Mouse (Mus musculus) MEL (cell line): ENCODE results near the gene Syt3. TPM values are rescaled to one million over a fixed set of nuclear protein-coding genes. Genes with fewer than 3 reads are reported as not detected.

Source experiments
- DNase-seq: peaks from one replicate; pipeline ENCODE4 v3.0.0; 2011; ENCODE audit warnings: low read depth, low spot score
- H3K27ac ChIP-seq: 2 replicates; pipeline ENCODE4 v1.5.1; 2012; ENCODE audit warnings: low read depth, mild to moderate bottlenecking, control low read depth, low read length, moderate library complexity; ENCODE audit not compliant: control insufficient read depth
- H3K27me3 ChIP-seq, 2 experiments: fragments of 150-350 bp in 1 of 2; sonication (generic) in 1 of 2; 2 replicates each; pipeline ENCODE4 v1.6.1; 2012; ENCODE audit warnings: low read length in 2 of 2, mild to moderate bottlenecking in 2 of 2, improper control_type of control experiment in 1 of 2, moderate library complexity in 1 of 2; ENCODE audit not compliant: insufficient read depth in 2 of 2, control insufficient read depth in 1 of 2
- H3K36me3 ChIP-seq, 2 experiments: 2 replicates each; pipeline ENCODE4 v1.6.1; 2012 to 2014; ENCODE audit warnings: low read length in 2 of 2, improper control_type of control experiment in 1 of 2, inconsistent platforms in 1 of 2, mild to moderate bottlenecking in 1 of 2; ENCODE audit not compliant: insufficient read depth in 2 of 2, control insufficient read depth in 1 of 2
- H3K4me1 ChIP-seq, 2 experiments: fragments of 150-350 bp in 1 of 2; sonication (generic) in 1 of 2; 2 replicates each; pipeline ENCODE4 v1.6.1; 2012; ENCODE audit warnings: low read length in 2 of 2, improper control_type of control experiment in 1 of 2, mild to moderate bottlenecking in 1 of 2; ENCODE audit not compliant: insufficient read depth in 2 of 2, control insufficient read depth in 1 of 2
- H3K4me3 ChIP-seq, 2 experiments: fragments of 150-350 bp in 1 of 2; sonication (generic) in 1 of 2; 2 replicates each; pipeline ENCODE4 v1.5.1; 2012; ENCODE audit warnings: low read depth in 2 of 2, low read length in 2 of 2, mild to moderate bottlenecking in 2 of 2, moderate library complexity in 2 of 2, control low read depth in 1 of 2, improper control_type of control experiment in 1 of 2; ENCODE audit not compliant: control insufficient read depth in 1 of 2, insufficient read depth in 1 of 2
- H3K79me2 ChIP-seq: 2 replicates; pipeline ENCODE4 v1.6.1; 2012; ENCODE audit warnings: mild to moderate bottlenecking, low read length, moderate library complexity; ENCODE audit not compliant: control insufficient read depth, poor library complexity, insufficient read depth
- H3K9ac ChIP-seq: 2 replicates; pipeline ENCODE4 v1.6.1; 2012; ENCODE audit warnings: low read depth, mild to moderate bottlenecking, control low read depth, low read length, moderate library complexity; ENCODE audit not compliant: control insufficient read depth, poor library complexity, severe bottlenecking
- H3K9me3 ChIP-seq: fragments of 150-350 bp; sonication (generic); replicated peaks from 2 replicates; pipeline ENCODE4 v1.6.1; 2012; ENCODE audit warnings: mild to moderate bottlenecking, low read length, improper control_type of control experiment, moderate library complexity; ENCODE audit not compliant: insufficient read depth
- BHLHE40 ChIP-seq: IDR thresholded peaks from 2 replicates; pipeline ENCODE4 v1.6.1; 2012; ENCODE audit warnings: low read depth, mild to moderate bottlenecking, inconsistent platforms, low read length, improper control_type of control experiment, borderline replicate concordance
- CHD1 ChIP-seq: IDR thresholded peaks from 2 replicates; pipeline ENCODE4 v1.6.1; 2012; ENCODE audit warnings: low read depth, mild to moderate bottlenecking, inconsistent platforms, low read length, improper control_type of control experiment
- CHD2 ChIP-seq: IDR thresholded peaks from 2 replicates; pipeline ENCODE4 v1.6.1; 2011; ENCODE audit warnings: low read length, improper control_type of control experiment
- CTCF ChIP-seq, 3 experiments: IDR thresholded peaks in 2 of 3; conservative IDR thresholded peaks in 1 of 3; 2 replicates each; pipeline ENCODE4 v1.5.1; 2011 to 2012; ENCODE audit warnings: low read length in 3 of 3, low read depth in 2 of 3, mild to moderate bottlenecking in 2 of 3, improper control_type of control experiment in 1 of 3, inconsistent platforms in 1 of 3, mixed read lengths in 1 of 3, moderate library complexity in 1 of 3; ENCODE audit not compliant: control insufficient read depth in 1 of 3, insufficient read depth in 1 of 3, poor library complexity in 1 of 3, severe bottlenecking in 1 of 3
- ETS1 ChIP-seq: IDR thresholded peaks from 2 replicates; pipeline ENCODE4 v1.6.1; 2012; ENCODE audit warnings: low read depth, mild to moderate bottlenecking, inconsistent platforms, low read length, improper control_type of control experiment, moderate library complexity
- KAT2A ChIP-seq: conservative IDR thresholded peaks from 2 replicates; pipeline ENCODE4 v1.6.1; 2012; ENCODE audit warnings: low read depth, low read length, improper control_type of control experiment, inconsistent platforms
- MAZ ChIP-seq: IDR thresholded peaks from 2 replicates; pipeline ENCODE4 v1.6.1; 2012; ENCODE audit warnings: low read depth, mild to moderate bottlenecking, inconsistent platforms, low read length, improper control_type of control experiment
- NRF1 ChIP-seq: IDR thresholded peaks from 2 replicates; pipeline ENCODE4 v1.6.1; 2014; ENCODE audit warnings: low read depth, mild to moderate bottlenecking, inconsistent platforms, low read length, improper control_type of control experiment, moderate library complexity; ENCODE audit not compliant: poor library complexity, insufficient read depth, severe bottlenecking
- RAD21 ChIP-seq: IDR thresholded peaks from 2 replicates; pipeline ENCODE4 v1.6.1; 2011; ENCODE audit warnings: mild to moderate bottlenecking, low read depth, low read length, improper control_type of control experiment
- RCOR1 ChIP-seq: IDR thresholded peaks from 2 replicates; pipeline ENCODE4 v1.6.1; 2012; ENCODE audit warnings: low read depth, mild to moderate bottlenecking, inconsistent platforms, low read length, improper control_type of control experiment
- SIN3A ChIP-seq: IDR thresholded peaks from 2 replicates; pipeline ENCODE4 v1.6.1; 2012; ENCODE audit warnings: low read length, improper control_type of control experiment, inconsistent platforms
- SMC3 ChIP-seq: IDR thresholded peaks from 2 replicates; pipeline ENCODE4 v1.6.1; 2011; ENCODE audit warnings: low read depth, low read length, improper control_type of control experiment
- TCF12 ChIP-seq: IDR thresholded peaks from 2 replicates; pipeline ENCODE4 v1.6.1; 2014; ENCODE audit warnings: low read depth, mild to moderate bottlenecking, inconsistent platforms, low read length, improper control_type of control experiment, moderate library complexity
- USF1 ChIP-seq: IDR thresholded peaks from 2 replicates; pipeline ENCODE4 v1.6.1; 2014; ENCODE audit warnings: low read depth, mild to moderate bottlenecking, inconsistent platforms, low read length, improper control_type of control experiment, moderate library complexity
- ZC3H11A ChIP-seq: IDR thresholded peaks from 2 replicates; pipeline ENCODE4 v1.6.1; 2012; ENCODE audit warnings: low read depth, mild to moderate bottlenecking, inconsistent platforms, low read length, improper control_type of control experiment
- ZKSCAN1 ChIP-seq: IDR thresholded peaks from 2 replicates; pipeline ENCODE4 v1.6.1; 2012; ENCODE audit warnings: low read depth, mild to moderate bottlenecking, inconsistent platforms, low read length, improper control_type of control experiment, moderate library complexity
- ZMIZ1 ChIP-seq: IDR thresholded peaks from 2 replicates; pipeline ENCODE4 v1.6.1; 2012; ENCODE audit warnings: low read depth, mild to moderate bottlenecking, inconsistent platforms, low read length, improper control_type of control experiment, moderate library complexity
- polyA plus RNA-seq, 2 experiments: library from polyadenylated mRNA; stranded (reverse) in 1 of 2; unstranded in 1 of 2; fragments of >175 nt in 1 of 2; fragments of >200 nt in 1 of 2; gene quantifications; 2 replicates each; pipeline versions ENCODE4 v1.2.1 to v1.2.4; 2012; ENCODE audit warnings: low replicate concordance in 2 of 2, low read depth in 1 of 2; ENCODE audit not compliant: insufficient read length in 2 of 2, insufficient read depth in 1 of 2, missing spikeins in 1 of 2
- total RNA-seq: library from RNA; depleted of rRNA; stranded (reverse); fragments of 300-350 nt; gene quantifications from 2 replicates; pipeline ENCODE4 v1.2.3, GENCODE M21; 2012

Gene Syt3
- total and polyA plus RNA-seq, 3 experiments: 0.08 to 0.56 TPM; not detected in 1

DNA sequence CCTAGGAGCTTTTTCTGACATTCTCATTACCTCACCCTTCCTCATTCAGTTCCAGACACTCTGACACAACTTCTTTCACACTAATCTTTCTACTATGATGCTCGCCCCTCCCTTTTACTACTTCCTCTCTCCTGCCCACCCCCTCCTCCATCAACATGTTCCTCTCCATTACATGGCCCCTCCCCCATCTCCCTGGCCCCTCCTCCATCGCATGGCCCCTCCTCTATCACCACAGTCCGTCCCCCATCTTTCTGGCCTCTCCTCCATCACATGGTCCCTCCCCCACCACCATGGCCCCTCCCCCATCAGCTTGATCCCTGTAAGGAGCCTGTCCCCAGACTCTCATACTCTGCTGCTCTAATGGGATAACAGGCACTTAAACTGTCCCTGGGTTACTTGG lies 34.9 kb upstream of the Syt3 start:
- H3K4me3 ChIP-seq: no peak overlapping the region
- H3K79me2 ChIP-seq: no peaks in the 10 kb centered on the region
- no peaks in the 10 kb centered on the region for H3K27me3 ChIP-seq
- H3K9ac ChIP-seq: no peak overlapping the region
- no peaks in the 10 kb centered on the region for H3K9me3 ChIP-seq
- TF ChIP-seq MAZ (no peak), RAD21 (no peak), NRF1 (no peak), ETS1 (0 out of 2 replicates have a peak, but pooled peaks have one; percentile 32), USF1 (peak; percentile 58; the same call in 1 of the 2 replicates), BHLHE40 (no peak), CHD2 (no peak), RCOR1 (no peak), ZKSCAN1 (no peak)
- peaks cover 0 to 10% of the 10 kb centered on the region in 2 experiments; a peak in 2 of 4 replicates for H3K4me1 ChIP-seq
- no peak overlapping the region for H3K27ac ChIP-seq
- no peaks in the 10 kb centered on the region for H3K36me3 ChIP-seq
- peak; percentile 72 for DNase-seq

DNA sequence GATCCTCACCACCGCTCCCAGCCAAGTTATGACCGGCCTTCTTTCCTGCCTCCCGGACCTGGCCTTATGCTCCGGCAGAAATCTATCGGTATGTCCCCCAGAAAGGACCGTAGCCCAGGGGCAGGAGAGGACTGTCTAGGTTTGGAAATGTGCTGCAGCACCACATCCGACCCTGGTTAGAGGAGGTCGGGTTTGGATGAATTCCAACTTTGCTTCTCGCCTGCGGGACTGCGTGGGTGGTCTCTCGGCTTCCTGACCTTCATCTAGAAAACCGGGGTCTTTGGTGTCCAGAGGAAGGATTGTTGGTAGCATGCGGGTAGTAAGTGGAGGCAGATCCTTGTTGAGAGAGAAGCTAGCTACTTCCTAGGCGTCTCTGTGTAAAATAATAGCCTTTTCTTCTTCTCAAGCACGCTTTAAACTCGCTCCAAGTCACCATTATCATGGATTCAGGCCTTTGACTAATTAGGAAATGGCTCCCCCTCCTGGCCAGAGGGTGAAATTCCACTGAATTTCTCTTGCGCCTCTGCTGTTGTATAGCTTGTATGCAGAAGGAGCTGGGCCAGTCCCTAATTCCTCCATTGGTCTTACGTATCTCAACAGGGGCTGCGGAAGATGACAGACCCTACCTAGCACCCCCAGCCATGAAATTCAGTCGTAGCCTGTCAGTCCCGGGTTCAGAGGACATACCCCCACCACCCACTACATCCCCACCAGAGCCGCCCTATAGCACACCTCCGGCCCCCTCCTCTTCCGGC lies 32.8 kb upstream of the Syt3 start:
- Histone ChIP-seq H3K4me1 (peaks cover 0 to 11% of the 10 kb centered on the region in 2 experiments; a peak in 2 of 4 replicates), H3K9me3 (no peaks in the 10 kb centered on the region), H3K36me3 (0 out of 4 replicates have a peak, but pooled peaks cover 0 to under 1% of the 10 kb centered on the region in 2 experiments), H3K9ac (no peak overlapping the region), H3K4me3 (no peak overlapping the region), H3K27me3 (no peaks in the 10 kb centered on the region), H3K27ac (no peak overlapping the region), H3K79me2 (no peaks in the 10 kb centered on the region)
- TF ChIP-seq SIN3A (no peak), TCF12 (0 out of 2 replicates have a peak, but pooled peaks have one; percentile 7), SMC3 (peak; percentile 82), ZMIZ1 (no peak), RAD21 (peak; percentile 86), CHD1 (no peak), KAT2A (no peak), CTCF (IDR thresholded peaks at IDR 0.05 in 2 of 3, conservative IDR thresholded peaks at IDR 0.05 in 1 of 3; ENCODE audit: control insufficient read depth in 1 of 3, insufficient read depth in 1 of 3, low read depth in 2 of 3, low read length in 3 of 3, poor library complexity in 1 of 3, severe bottlenecking in 1 of 3) (peak; percentile 52 to 90 (median 80); a peak in 5 of 6 replicates), ZC3H11A (peak; percentile 74)
- DNase-seq: peak; percentile 76
